Mouse (Mus musculus): ENCODE measurements around the gene Gm5868. TPM values are rescaled to one million over a fixed set of nuclear protein-coding genes. Genes with fewer than 3 reads are reported as not detected.
"Not testable (repeated sequence)": the region's sequence is repeated elsewhere in the genome, so short reads cannot be mapped to it uniquely, and the experiment has no call there.

Gm5868 gene
- polyA plus RNA-seq, 1 experiment from 2014 or later, result 0.67 TPM

- Histone ChIP-seq H3K4me2 (peak overlapping the region; percentile 84), H3K4me3 (replicated peaks) (peak overlapping the region; percentile 42), H3K27me3 (replicated peaks) (peaks cover 10% of the 10 kb centered on the region), H3K9ac (0 out of 2 replicates have a peak overlapping the region, but pooled peaks have one; percentile 12)
- H3K27ac ChIP-seq, H3K36me3 ChIP-seq, H3K9me3 ChIP-seq, H3K4me1 ChIP-seq: not testable (repeated sequence)
- WGBS, result 6% methylated on average over 56 of the region's 73 CpGs
- ATAC-seq (ENCODE audit: insufficient read depth, low FRiP score, low read depth), result peak; percentile 60; the same call in 1 of the 2 replicates
Observed at GRCm38 (mm10) chr5:72580088-72580969, 7.0 kb downstream of the Gm5868 start.

DNA sequence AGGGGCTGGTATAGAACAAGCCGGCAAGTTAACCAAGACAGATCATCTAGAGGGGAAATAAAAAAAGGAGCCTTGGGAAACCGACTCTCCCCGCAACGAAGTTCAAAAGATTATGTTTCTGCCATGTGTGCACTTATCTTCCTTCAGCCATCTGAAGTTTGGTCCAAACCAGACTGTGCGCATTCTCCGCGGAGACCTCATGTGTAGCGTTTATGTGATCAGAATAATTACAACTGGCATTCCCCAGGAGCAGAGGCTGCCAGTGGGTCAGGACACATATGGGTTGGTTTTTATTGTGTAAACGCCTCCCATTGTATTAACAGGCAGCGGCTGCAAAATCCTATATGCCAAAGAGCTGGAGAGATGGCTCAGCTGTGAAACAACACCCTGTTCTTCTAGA lies 7.8 kb downstream of the Gm5868 start:
- not testable (repeated sequence) for H3K4me1 ChIP-seq; H3K9ac ChIP-seq; H3K36me3 ChIP-seq; H3K4me2 ChIP-seq; H3K27ac ChIP-seq; H3K4me3 ChIP-seq (replicated peaks); ATAC-seq (ENCODE audit: insufficient read depth, low FRiP score, low read depth); H3K9me3 ChIP-seq
- peaks cover 10% of the 10 kb centered on the region for H3K27me3 ChIP-seq (replicated peaks)
- 46% methylated on average over 10 of the region's 10 CpGs for WGBS

DNA sequence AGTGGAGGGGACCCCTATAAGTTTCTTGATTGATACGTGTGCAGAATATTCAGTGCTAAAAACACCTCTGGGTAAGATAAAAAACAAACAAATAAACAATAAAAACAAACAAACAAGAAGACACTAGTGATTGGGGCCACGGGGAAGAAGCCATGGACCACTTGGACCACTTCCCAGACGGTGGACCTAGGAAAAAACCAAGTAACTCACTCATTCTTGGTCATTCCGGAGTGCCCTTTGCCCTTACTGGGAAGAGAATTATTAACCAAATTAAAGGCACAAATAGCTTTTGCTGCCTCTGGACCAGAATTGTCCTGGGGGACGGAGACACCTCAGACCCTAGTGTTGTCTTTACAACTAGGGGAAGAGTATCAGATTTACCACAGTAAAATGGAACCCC lies 21.7 kb downstream of the Gm5868 start:
- H3K9me3 ChIP-seq, result no peaks in the 10 kb centered on the region

GRCm38 (mm10) chr5:72563183-72563582 lies 24.2 kb downstream of the Gm5868 start:
- ATAC-seq (ENCODE audit: insufficient read depth, low FRiP score, low read depth); H3K36me3 ChIP-seq; H3K27ac ChIP-seq; H3K27me3 ChIP-seq (replicated peaks); H3K9me3 ChIP-seq; H3K4me3 ChIP-seq (replicated peaks); H3K4me1 ChIP-seq; H3K4me2 ChIP-seq; H3K9ac ChIP-seq: not testable (repeated sequence)
- 82% methylated on average over 2 of the region's 2 CpGs for WGBS

More for the DNA sequence above, 21.7 kb downstream of the Gm5868 start:
- 77% methylated on average over 5 of the region's 5 CpGs for WGBS
- no peaks in the 10 kb centered on the region for H3K4me1 ChIP-seq
- no peaks in the 10 kb centered on the region for H3K36me3 ChIP-seq
- no peak overlapping the region for H3K9ac ChIP-seq
- no peak overlapping the region for H3K4me2 ChIP-seq
- H3K27me3 ChIP-seq (replicated peaks), result no peaks in the 10 kb centered on the region
- no peak overlapping the region for H3K4me3 ChIP-seq (replicated peaks)
- no peak overlapping the region for H3K27ac ChIP-seq
- ATAC-seq (ENCODE audit: insufficient read depth, low FRiP score, low read depth), result no peak

GRCm38 (mm10) chr5:72560976-72561628 lies 26.2 kb downstream of the Gm5868 start:
- Histone ChIP-seq H3K9me3 (no peaks in the 10 kb centered on the region), H3K4me1 (no peaks in the 10 kb centered on the region), H3K9ac (no peak overlapping the region), H3K4me3 (replicated peaks) (no peak overlapping the region), H3K36me3 (no peaks in the 10 kb centered on the region), H3K27ac (no peak overlapping the region), H3K4me2 (no peak overlapping the region), H3K27me3 (replicated peaks) (no peaks in the 10 kb centered on the region)
- no peak for ATAC-seq (ENCODE audit: insufficient read depth, low FRiP score, low read depth)
- 62% methylated on average over 3 of the region's 3 CpGs for WGBS

GRCm38 (mm10) chr5:72559544-72560049 lies 27.8 kb downstream of the Gm5868 start, which contains the start of gene Nfxl1:
Gene Nfxl1 (minus strand): TSS chr5:72559684.
- Histone ChIP-seq H3K27me3 (replicated peaks) (no peaks in the 10 kb centered on the region), H3K27ac (peak within 1 kb of the TSS; percentile 83), H3K4me3 (replicated peaks) (peak within 1 kb of the TSS; percentile 93), H3K4me2 (peak within 1 kb of the TSS; percentile 92), H3K9ac (peak within 1 kb of the TSS; percentile 92), H3K9me3 (no peaks in the 10 kb centered on the region), H3K4me1 (no peaks in the 10 kb centered on the region), H3K36me3 (peaks cover 4% of the 10 kb centered on the region; the same call in 1 of the 2 replicates)
- ATAC-seq (ENCODE audit: insufficient read depth, low FRiP score, low read depth), result peak; percentile 96
- under 1% methylated on average over 42 of the region's 42 CpGs for WGBS

DNA sequence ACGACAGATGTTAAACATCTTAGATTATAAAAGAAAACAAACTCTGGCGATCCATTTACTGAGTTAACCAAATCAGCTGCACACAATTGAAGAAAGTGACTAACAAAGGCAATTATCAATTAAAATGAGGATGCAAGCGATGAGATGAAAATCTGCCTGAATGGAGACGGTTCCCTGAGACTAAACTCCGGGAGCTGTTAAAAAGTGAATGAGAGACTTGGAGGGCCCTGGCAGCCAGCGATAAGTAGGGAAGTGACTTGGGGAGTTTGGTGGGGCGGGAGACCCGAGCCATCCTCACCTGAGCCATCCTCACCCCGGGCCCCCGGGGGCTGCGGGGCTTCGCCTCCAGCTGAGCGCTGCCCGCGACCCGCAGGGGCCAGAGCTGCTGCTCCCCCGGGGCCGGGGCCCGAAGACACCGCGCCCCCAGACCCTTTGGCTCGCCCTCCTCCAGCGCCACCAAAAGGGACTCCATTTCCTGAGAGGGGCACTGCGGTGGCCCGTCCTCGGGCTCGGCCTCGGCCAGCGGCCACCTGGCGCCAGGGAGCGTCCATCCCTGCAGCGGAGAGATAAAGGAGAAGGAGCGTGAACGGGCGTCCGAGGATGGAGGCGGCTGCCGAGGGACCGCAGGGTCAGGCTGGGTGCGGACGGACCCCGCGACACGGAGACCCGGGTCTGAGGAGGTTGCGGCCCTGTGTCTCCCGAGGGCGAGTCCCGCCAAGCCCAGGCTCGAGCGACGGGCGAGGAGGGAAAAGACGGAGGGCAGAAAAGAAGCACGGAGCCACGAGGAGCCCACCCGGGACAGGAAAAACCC lies 28.4 kb downstream of the Gm5868 start:
- H3K27ac ChIP-seq, result peak overlapping the region; percentile 46
- no peaks in the 10 kb centered on the region for H3K9me3 ChIP-seq
- under 1% methylated on average over 57 of the region's 57 CpGs for WGBS
- peak overlapping the region; percentile 93 for H3K4me3 ChIP-seq (replicated peaks)
- peak; percentile 54 for ATAC-seq (ENCODE audit: insufficient read depth, low FRiP score, low read depth)
- H3K4me2 ChIP-seq, result peak overlapping the region; percentile 92
- no peaks in the 10 kb centered on the region for H3K27me3 ChIP-seq (replicated peaks)
- no peaks in the 10 kb centered on the region for H3K4me1 ChIP-seq
- peaks cover 4% of the 10 kb centered on the region; the same call in 1 of the 2 replicates for H3K36me3 ChIP-seq
- peak overlapping the region; percentile 92 for H3K9ac ChIP-seq

- no peak overlapping the region for H3K4me3 ChIP-seq (replicated peaks)
- H3K36me3 ChIP-seq, result peaks cover 4% of the 10 kb centered on the region; the same call in 1 of the 2 replicates
- H3K27me3 ChIP-seq (replicated peaks), result no peaks in the 10 kb centered on the region
- ATAC-seq (ENCODE audit: insufficient read depth, low FRiP score, low read depth), result no peak
- no peaks in the 10 kb centered on the region for H3K4me1 ChIP-seq
- 84% methylated on average over 3 of the region's 3 CpGs for WGBS
- H3K4me2 ChIP-seq, result no peak overlapping the region
- H3K27ac ChIP-seq, result no peak overlapping the region
- no peaks in the 10 kb centered on the region for H3K9me3 ChIP-seq
- no peak overlapping the region for H3K9ac ChIP-seq
Observed at GRCm38 (mm10) chr5:72556245-72556644, 31.1 kb downstream of the Gm5868 start.

- H3K9ac ChIP-seq, result no peak overlapping the region
- 86% methylated on average over 3 of the region's 3 CpGs for WGBS
- ATAC-seq (ENCODE audit: insufficient read depth, low FRiP score, low read depth), result no peak
Observed at GRCm38 (mm10) chr5:72551209-72551608, 36.1 kb downstream of the Gm5868 start.

More at GRCm38 (mm10) chr5:72551209-72551608, 36.1 kb downstream of the Gm5868 start:
- Histone ChIP-seq H3K36me3 (peaks cover 4% of the 10 kb centered on the region; the same call in 1 of the 2 replicates), H3K27me3 (replicated peaks) (no peaks in the 10 kb centered on the region), H3K4me3 (replicated peaks) (no peak overlapping the region), H3K27ac (no peak overlapping the region), H3K4me2 (no peak overlapping the region), H3K4me1 (no peaks in the 10 kb centered on the region), H3K9me3 (no peaks in the 10 kb centered on the region)

Data from stomach, embryonic 15.5 days (tissue).